Mouse (Mus musculus): ENCODE measurements at regions not wholly inside any gene's neighbourhood (a gene's known extent, or its start where the extent isn't known, plus 50 kb on each side); places are given as distances from the start of the nearest gene placed in this dataset.

GRCm38 (mm10) chr3:148559752-148560460, 430.4 kb downstream of the Adgrl2 start:
- Histone ChIP-seq H3K79me2 (ENCODE audit: inconsistent target) (no peaks in the 10 kb centered on the region), H3K36me3 (ENCODE audit: inconsistent target) (no peaks in the 10 kb centered on the region), H3K4me3 (ENCODE audit: inconsistent target) (no peak overlapping the region), H3K27ac (no peak overlapping the region)
- WGBS (ENCODE audit: missing documents): 91% methylated on average over 13 of the region's 13 CpGs

- H3K4me3 ChIP-seq (ENCODE audit: inconsistent target): no peak overlapping the region
- WGBS (ENCODE audit: missing documents): 83% methylated on average over 5 of the region's 5 CpGs
- H3K27ac ChIP-seq: no peak overlapping the region
- no peaks in the 10 kb centered on the region for H3K79me2 ChIP-seq (ENCODE audit: inconsistent target)
- no peaks in the 10 kb centered on the region for H3K36me3 ChIP-seq (ENCODE audit: inconsistent target)
These were observed 431.7 kb downstream of the Adgrl2 start for GRCm38 (mm10) chr3:148558592-148559157.

GRCm38 (mm10) chr3:148555324-148555723, 435.0 kb downstream of the Adgrl2 start:
- H3K79me2 ChIP-seq (ENCODE audit: inconsistent target): no peaks in the 10 kb centered on the region
- 40% methylated on average over 8 of the region's 8 CpGs for WGBS (ENCODE audit: missing documents)
- H3K4me3 ChIP-seq (ENCODE audit: inconsistent target): no peak overlapping the region
- H3K27ac ChIP-seq: no peak overlapping the region
- H3K36me3 ChIP-seq (ENCODE audit: inconsistent target): no peaks in the 10 kb centered on the region

GRCm38 (mm10) chr3:148550716-148551115, 439.6 kb downstream of the Adgrl2 start:
- Histone ChIP-seq H3K27ac (no peak overlapping the region), H3K4me3 (ENCODE audit: inconsistent target) (no peak overlapping the region), H3K79me2 (ENCODE audit: inconsistent target) (no peaks in the 10 kb centered on the region), H3K36me3 (ENCODE audit: inconsistent target) (no peaks in the 10 kb centered on the region)
- WGBS (ENCODE audit: missing documents): 100% methylated on average over 2 of the region's 2 CpGs

GRCm38 (mm10) chr3:148544929-148545328, 445.4 kb downstream of the Adgrl2 start:
- WGBS (ENCODE audit: missing documents): 41% methylated on average over 6 of the region's 6 CpGs
- no peaks in the 10 kb centered on the region for H3K36me3 ChIP-seq (ENCODE audit: inconsistent target)

GRCm38 (mm10) chr3:148542217-148542616, 448.1 kb downstream of the Adgrl2 start:
- no peak overlapping the region for H3K4me3 ChIP-seq (ENCODE audit: inconsistent target)
- 94% methylated on average over 5 of the region's 5 CpGs for WGBS (ENCODE audit: missing documents)
- no peaks in the 10 kb centered on the region for H3K79me2 ChIP-seq (ENCODE audit: inconsistent target)
- H3K27ac ChIP-seq: no peak overlapping the region
- no peaks in the 10 kb centered on the region for H3K36me3 ChIP-seq (ENCODE audit: inconsistent target)

More at GRCm38 (mm10) chr3:148544929-148545328, 445.4 kb downstream of the Adgrl2 start:
- Histone ChIP-seq H3K27ac (no peak overlapping the region), H3K4me3 (ENCODE audit: inconsistent target) (no peak overlapping the region), H3K79me2 (ENCODE audit: inconsistent target) (no peaks in the 10 kb centered on the region)

GRCm38 (mm10) chr3:148537669-148538271, 452.6 kb downstream of the Adgrl2 start:
- H3K79me2 ChIP-seq (ENCODE audit: inconsistent target): no peaks in the 10 kb centered on the region
- H3K36me3 ChIP-seq (ENCODE audit: inconsistent target): no peaks in the 10 kb centered on the region
- no peak overlapping the region for H3K27ac ChIP-seq
- H3K4me3 ChIP-seq (ENCODE audit: inconsistent target): no peak overlapping the region
- WGBS (ENCODE audit: missing documents): 87% methylated on average over 4 of the region's 4 CpGs

- no peak overlapping the region for H3K27ac ChIP-seq
- no peaks in the 10 kb centered on the region for H3K79me2 ChIP-seq (ENCODE audit: inconsistent target)
- H3K36me3 ChIP-seq (ENCODE audit: inconsistent target): no peaks in the 10 kb centered on the region
- H3K4me3 ChIP-seq (ENCODE audit: inconsistent target): no peak overlapping the region
- WGBS (ENCODE audit: missing documents): 95% methylated on average over 2 of the region's 2 CpGs
These were observed 460.5 kb downstream of the Adgrl2 start for GRCm38 (mm10) chr3:148529893-148530292.

- no peaks in the 10 kb centered on the region for H3K79me2 ChIP-seq (ENCODE audit: inconsistent target)
- H3K36me3 ChIP-seq (ENCODE audit: inconsistent target): no peaks in the 10 kb centered on the region
- H3K27ac ChIP-seq: no peak overlapping the region
- WGBS (ENCODE audit: missing documents): 10% methylated on average over 5 of the region's 5 CpGs
- H3K4me3 ChIP-seq (ENCODE audit: inconsistent target): no peak overlapping the region
These were observed 480.0 kb downstream of the Adgrl2 start for GRCm38 (mm10) chr3:148510381-148510780.

GRCm38 (mm10) chr3:148504928-148505327, 485.4 kb downstream of the Adgrl2 start:
- WGBS (ENCODE audit: missing documents): 12% methylated on average over 2 of the region's 2 CpGs
- H3K27ac ChIP-seq: no peak overlapping the region
- H3K36me3 ChIP-seq (ENCODE audit: inconsistent target): no peaks in the 10 kb centered on the region
- no peaks in the 10 kb centered on the region for H3K79me2 ChIP-seq (ENCODE audit: inconsistent target)
- H3K4me3 ChIP-seq (ENCODE audit: inconsistent target): no peak overlapping the region

GRCm38 (mm10) chr3:148503432-148503831, 486.9 kb downstream of the Adgrl2 start:
- Histone ChIP-seq H3K4me3 (ENCODE audit: inconsistent target) (no peak overlapping the region), H3K27ac (no peak overlapping the region), H3K79me2 (ENCODE audit: inconsistent target) (no peaks in the 10 kb centered on the region), H3K36me3 (ENCODE audit: inconsistent target) (no peaks in the 10 kb centered on the region)
- 94% methylated on average over 1 of the region's 1 CpGs for WGBS (ENCODE audit: missing documents)

- Histone ChIP-seq H3K4me3 (ENCODE audit: inconsistent target) (no peak overlapping the region), H3K79me2 (ENCODE audit: inconsistent target) (no peaks in the 10 kb centered on the region), H3K36me3 (ENCODE audit: inconsistent target) (no peaks in the 10 kb centered on the region), H3K27ac (no peak overlapping the region)
- WGBS (ENCODE audit: missing documents): 94% methylated on average over 3 of the region's 3 CpGs
These were observed 488.6 kb downstream of the Adgrl2 start for GRCm38 (mm10) chr3:148501801-148502200.

GRCm38 (mm10) chr3:148496672-148497071, 493.7 kb downstream of the Adgrl2 start:
- Histone ChIP-seq H3K36me3 (ENCODE audit: inconsistent target) (no peaks in the 10 kb centered on the region), H3K4me3 (ENCODE audit: inconsistent target) (no peak overlapping the region), H3K27ac (no peak overlapping the region), H3K79me2 (ENCODE audit: inconsistent target) (no peaks in the 10 kb centered on the region)
- 3% methylated on average over 5 of the region's 5 CpGs for WGBS (ENCODE audit: missing documents)

GRCm38 (mm10) chr3:148491287-148491686, 499.1 kb downstream of the Adgrl2 start:
- no peak overlapping the region for H3K4me3 ChIP-seq (ENCODE audit: inconsistent target)
- H3K79me2 ChIP-seq (ENCODE audit: inconsistent target): no peaks in the 10 kb centered on the region
- 9% methylated on average over 2 of the region's 3 CpGs for WGBS (ENCODE audit: missing documents)
- no peak overlapping the region for H3K27ac ChIP-seq
- H3K36me3 ChIP-seq (ENCODE audit: inconsistent target): no peaks in the 10 kb centered on the region

GRCm38 (mm10) chr3:148489201-148489600, 501.2 kb downstream of the Adgrl2 start:
- no peaks in the 10 kb centered on the region for H3K79me2 ChIP-seq (ENCODE audit: inconsistent target)
- no peak overlapping the region for H3K4me3 ChIP-seq (ENCODE audit: inconsistent target)
- H3K36me3 ChIP-seq (ENCODE audit: inconsistent target): no peaks in the 10 kb centered on the region
- H3K27ac ChIP-seq: no peak overlapping the region
- 90% methylated on average over 4 of the region's 4 CpGs for WGBS (ENCODE audit: missing documents)

Measured in macrophage (primary cell).